Mouse (Mus musculus): ENCODE data around the gene Pan2.

The Pan2 gene

DNA sequence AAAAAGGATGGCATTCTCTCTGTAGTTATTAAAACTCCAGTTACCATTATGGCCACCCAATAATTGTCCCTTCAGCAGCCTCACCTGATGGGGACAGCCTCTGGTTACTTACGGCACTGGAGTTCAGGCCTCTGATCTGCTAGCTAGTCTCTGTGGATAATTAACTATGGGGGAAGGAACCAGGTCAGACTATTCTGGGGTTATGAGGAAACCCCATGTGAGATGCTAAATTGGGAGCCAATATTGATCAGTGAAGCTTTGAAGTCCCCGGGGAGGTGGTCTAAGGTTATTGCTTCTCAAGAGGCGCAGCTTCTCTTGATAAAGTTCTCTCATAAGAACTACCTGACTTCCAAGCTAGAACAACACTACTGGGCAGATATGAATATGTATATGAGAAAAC, 33.1 kb downstream of the Pan2 start:
- no peak for DNase-seq (ENCODE audit: low spot score in 2 of 2)

DNA sequence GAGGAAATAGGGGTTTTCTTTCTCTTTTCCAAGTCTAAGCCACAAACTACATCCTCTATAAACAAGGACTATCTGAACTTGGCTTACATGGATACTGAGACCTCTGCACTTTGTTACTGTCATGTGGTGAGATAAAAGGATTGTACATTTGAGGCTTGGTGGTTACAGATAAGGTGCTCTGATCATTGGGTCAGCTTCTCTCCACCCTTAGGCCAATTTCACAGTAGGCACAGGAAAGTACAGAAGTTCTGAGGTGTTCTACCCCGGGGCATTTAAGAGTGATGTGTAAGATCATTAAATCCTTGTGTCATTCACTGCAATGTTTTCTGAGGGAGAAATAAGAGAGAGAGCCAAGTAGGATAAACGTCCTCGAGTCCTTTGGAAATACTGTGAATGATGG, 33.5 kb downstream of the Pan2 start:
- DNase-seq (ENCODE audit: low spot score in 2 of 2), result no peak

DNA sequence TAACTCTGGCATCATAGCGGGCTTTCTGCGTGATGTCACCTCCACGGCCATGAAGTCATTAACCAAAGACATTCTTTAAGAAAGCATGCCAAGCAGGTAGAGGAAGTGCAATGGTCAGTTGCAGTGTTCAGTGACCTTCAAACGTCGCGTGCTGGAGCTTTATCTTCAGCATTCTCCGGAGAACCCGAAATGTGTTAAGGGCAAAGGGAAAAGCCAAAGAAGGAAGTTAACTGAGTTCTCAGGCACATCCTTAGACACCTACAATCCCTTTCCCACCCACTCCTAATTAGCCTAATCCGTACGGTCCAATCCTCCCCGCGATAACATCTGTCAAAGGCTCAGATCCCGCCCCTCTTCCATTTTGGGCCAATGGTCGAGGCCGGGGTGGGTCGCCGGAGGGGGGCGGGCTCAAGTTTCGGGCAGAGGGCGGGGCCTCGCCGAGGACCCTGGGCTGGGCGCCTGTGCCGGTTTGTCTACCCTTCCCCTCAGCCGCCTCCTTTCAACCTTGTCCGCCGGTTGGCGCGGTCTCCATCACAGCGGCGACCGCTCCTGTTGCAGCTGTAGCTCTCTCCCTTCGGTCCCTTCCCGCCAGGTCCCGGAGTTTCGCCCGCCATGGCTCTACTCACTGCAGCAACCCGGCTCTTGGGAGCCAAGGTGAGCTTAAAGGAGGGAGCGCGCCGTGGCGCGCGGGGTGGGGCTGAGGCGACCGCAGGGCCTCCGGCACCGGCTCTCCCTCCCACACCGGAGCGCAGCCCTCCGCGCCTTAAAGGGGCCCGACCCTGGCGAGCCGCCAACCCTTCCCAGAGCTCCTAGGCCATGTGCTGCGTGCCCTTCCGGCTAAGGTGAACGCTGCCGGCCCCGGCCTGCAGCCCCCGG, 34.4 kb downstream of the Pan2 start, which contains the start of gene Cs:
Gene Cs (plus strand): TSS at position 429 of the 876 bp plus-strand sequence.
- peak; percentile 96 to 98 for DNase-seq (ENCODE audit: low spot score in 2 of 2)

DNA sequence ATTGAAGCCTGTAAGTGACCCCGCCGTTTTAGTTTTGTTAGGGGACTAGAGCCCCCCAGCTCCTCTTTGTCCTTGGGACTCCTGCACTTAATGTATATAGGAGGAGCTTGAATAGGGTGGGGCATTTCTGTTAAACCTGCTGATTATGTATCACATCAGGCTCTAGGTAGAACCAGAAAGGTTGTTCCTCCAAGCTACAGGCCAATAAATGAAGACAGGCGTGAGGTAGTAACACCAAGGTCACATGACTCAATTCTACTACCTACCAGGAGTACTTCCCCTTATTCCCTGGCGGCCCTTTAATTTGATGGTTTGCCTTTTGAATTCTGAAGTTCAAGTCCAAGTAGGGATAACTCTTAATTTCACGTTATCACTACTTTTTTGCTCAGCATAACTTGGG, 35.3 kb downstream of the Pan2 start:
- DNase-seq (ENCODE audit: low spot score in 2 of 2), result no peak

DNA sequence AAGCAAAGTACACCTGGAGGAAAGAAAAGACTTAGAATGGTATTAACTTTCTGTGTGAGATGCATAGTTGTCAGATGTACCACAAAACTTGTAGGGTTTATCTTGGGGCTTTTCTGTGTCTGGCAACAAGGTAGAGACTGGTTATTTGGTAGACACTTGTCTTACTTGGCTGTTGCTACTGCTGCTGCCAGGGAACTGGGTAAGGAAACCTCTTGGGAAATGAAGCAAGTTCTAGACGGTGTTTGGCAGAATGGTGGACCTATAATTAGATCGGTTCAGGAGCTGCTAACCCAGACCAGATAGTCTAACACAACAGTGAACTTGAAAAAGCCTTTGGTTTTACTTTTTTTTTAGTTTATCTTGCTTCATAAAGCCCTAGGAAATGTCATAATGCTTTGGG, 35.8 kb downstream of the Pan2 start:
- no peak for DNase-seq (ENCODE audit: low spot score in 2 of 2)

DNA sequence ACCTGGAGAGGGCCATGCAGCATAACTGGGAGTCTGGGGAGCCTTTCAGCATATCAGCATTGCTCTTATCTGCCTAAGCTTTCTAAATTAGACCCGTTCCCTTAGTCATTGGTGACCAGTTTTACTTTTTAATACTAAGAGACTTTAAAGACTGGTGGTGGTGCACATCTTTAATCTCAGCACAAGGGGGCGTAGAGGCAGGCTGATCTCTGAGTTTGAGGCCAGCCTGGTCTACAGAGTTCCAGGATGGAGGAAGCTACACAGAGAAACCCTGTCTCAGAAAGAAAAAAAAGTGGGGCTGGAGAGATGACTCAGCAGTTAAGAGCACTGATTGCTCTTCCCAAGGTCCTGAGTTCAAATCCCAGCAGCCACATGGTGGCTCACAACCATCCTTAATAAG, 37.1 kb downstream of the Pan2 start:
- no peak for DNase-seq (ENCODE audit: low spot score in 2 of 2)

DNA sequence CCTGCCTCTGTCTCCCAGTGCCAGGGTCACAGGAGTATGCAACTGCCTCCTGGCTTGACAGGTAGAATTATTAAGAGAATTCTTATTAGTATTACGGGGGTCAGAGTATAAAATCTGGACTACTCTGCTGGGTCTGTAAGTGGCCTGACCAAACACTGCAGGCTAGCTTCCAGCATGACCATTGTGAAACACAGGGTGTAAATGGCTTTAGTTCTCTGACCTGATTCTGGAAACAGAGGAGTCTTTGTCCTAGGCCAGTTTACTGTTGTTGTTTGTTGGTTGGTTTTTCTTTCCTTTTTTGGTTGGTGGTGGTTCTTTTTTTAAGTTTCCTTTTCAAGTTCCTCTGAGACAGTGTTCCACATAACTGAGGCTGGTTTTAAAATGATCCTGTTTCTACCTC, 40.3 kb downstream of the Pan2 start:
- no peak for DNase-seq (ENCODE audit: low spot score in 2 of 2)

DNA sequence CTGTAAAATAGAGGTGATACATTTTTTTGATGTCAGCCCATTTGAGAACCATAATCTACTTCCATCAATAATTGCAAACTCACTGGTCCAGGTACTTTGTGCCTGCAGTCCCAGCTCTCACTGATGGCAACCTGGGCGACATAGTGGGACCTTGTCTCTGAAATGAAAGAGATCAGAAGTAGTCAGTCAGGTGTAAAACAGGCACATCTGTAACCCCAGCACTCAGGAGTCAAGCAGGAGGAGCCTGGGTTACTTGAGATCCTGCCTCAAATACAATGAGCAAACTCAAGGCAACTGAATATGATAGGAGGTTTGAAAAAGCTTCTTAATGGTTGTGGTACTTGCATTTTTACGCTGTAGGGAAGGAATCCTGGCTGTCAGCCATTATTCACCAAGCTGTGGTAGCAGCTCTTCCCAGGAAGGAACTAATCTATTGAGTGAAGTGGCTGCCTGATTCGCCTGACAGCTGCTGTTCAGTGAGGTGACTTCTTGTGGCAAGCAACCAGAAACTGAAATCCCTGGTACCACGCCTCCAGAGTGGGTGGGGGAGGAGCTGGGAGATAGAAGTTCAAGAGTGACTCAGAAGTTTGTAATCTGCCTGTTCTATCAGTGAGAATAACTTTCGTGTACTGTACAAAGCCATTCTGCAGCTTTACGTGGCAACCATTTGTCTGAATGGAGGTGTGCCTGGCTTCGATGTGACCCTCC, 41.6 kb downstream of the Pan2 start:
- peak; percentile 68 to 71 for DNase-seq (ENCODE audit: low spot score in 2 of 2)

DNA sequence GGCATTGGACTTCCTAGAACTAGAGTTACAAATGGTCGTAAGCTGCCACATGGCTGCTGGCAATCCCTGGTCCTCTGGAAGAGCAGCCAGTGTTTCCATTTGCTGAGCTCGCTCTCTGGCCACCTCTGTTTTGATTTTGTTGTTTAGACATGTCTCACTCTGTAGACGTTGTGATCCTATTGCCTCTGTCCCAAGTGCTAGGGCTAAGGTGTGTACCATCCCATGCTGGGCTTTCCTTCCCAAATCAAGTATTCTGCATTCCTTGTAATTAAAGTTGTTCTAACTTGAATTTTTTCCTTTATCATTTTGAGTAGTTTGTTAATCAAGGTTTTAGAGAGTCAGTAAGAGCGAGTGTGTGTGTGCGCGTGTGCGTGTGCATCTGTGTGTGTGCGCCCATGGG, 44.4 kb downstream of the Pan2 start:
- DNase-seq (ENCODE audit: low spot score in 2 of 2), result no peak

DNA sequence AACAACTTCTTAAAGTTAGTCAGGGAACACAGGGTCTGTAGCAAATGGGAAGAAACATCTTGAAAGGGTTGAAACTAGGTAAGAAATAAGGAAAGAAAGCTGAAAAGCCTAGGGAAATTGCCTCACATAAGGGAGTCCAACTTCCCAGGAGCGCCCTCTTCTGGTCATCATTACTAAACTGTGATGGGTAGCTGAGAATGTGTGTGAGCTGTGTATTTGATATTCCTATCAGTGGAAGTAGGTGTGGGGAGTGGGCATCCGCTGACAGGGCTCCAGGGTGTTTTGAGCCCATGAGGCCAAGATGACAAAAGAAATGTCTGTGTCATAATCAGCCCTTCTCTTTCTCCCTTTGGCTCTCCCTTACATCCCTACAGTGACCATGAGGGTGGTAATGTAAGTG, 55.7 kb downstream of the Pan2 start:
- DNase-seq (ENCODE audit: low spot score in 2 of 2), result peak in 1 of 2 experiments; percentile 73

DNA sequence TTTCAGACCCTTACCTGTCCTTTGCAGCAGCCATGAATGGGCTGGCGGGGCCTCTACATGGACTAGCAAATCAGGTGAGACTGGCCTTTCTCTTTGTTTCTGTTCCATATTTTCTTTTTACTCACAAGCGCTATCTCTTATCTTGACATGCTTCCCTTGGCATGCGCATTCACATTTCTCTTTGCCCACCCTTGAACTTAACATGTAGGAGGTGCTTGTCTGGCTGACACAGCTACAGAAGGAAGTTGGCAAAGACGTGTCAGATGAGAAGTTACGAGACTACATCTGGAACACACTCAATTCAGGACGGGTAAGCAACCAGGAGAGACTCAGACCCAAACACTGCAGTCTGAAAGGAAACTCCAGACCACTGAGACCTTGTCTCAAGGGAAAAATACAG, 56.1 kb downstream of the Pan2 start:
- no peak for DNase-seq (ENCODE audit: low spot score in 2 of 2)

DNA sequence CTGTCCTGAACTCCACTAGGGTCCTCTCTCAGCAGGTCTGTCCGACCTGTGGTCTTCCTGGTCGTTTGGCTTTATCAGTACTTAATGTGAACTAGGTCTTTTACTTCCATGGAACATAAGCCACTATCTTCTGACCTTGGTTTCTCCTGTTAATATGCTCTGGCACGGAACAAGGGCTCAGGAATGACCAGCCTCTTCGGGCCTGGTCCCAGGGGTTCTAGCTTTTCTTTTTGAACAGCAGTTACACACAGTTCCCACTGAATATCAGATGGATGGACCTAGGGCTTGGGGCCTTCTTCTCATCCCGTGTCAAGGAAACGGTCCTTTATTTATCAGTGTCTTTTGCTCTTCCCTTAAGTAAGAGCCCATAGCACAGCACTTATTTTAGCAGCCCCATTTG, 58.7 kb downstream of the Pan2 start:
- no peak for DNase-seq (ENCODE audit: low spot score in 2 of 2)

DNA sequence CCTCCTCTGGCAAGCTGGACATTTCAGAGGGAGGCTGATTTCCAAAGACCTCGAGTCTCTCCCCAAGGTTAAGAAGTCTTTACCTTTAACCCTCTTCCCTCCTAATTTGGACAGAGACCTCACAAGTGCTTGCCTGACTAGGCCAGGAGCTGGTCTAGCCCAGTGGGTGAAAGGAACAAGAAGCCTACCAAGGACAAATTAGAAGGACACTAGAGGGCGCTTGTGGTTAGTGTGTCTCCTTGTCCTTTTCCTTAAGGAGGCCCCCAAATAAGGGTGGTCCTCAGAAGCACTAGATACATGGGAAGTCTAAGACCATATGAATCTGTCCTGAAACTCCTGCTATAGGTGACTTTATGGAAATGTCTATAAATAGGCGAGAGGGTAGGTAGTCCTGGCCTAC, 59.4 kb downstream of the Pan2 start:
- peak in 1 of 2 experiments; percentile 48 for DNase-seq (ENCODE audit: low spot score in 2 of 2)

DNA sequence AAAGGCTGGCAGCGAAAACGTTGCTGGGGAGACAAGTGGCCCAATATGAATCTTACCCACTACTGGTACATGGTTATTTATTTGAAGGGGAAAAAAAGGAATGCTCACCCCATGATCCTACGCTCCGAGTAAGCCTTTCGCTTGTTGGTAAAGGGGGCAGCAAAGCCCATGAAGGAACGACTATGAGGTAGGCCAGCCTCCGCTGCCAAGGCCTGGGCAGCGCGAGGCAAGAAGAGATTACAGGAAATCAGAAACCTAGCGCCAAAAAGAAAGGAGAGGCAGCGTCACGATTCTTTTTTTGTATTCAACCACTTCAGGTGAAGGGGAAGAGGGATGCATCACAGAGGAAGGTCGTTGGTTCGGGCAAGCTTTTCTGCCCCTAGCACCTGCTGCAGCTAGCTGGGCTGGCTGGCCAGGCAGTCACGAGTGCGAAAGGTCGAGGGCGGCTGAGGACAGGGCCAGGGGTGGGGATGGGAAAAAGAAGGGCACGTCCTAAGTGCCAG, 64.8 kb downstream of the Pan2 start:
- DNase-seq (ENCODE audit: low spot score in 2 of 2), result no peak

DNA sequence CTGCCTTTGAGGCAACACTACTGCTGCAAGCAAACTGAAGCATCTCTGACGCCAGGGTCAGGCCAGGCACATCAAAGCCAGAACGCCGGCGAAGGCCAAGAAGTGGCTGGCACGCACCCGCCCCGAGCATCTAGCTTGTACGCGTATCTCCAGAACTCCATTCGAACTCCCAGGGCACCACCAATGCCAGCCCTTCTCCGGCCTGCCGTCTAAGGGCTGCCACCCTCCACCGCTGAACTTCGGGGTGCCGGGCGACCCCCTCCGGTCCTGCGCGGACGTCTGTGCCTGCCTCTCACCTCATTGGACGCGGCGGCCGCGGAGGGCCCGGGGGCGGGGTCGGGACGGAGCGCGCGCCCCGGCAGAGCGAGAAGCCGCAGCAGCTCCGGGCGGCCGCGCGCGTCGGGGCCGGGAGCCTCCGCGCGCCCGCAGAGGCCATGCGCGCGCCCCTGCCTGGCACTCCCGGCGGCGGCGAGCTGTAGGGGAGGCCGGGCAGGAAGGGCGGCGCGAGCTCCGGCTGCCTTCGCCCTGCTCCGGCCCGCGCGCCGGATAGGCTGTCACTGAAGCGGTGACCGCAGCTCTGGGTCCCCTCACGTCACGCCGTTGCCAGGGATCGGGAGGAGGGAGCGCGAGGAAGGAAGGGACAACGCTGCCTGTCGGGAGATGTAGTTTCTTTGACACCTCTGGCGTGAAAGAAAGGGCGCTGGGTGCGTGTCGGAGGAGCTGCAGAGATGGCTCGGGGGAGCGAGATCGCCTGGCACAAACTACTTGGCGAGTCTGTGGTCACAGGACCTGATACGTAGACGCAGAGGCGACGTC, 65.5 kb downstream of the Pan2 start, which contains the start of gene Coq10a:
Gene Coq10a (minus strand): TSS at position 596 of the 816 bp plus-strand sequence.
- peak; percentile 85 to 87 for DNase-seq (ENCODE audit: low spot score in 2 of 2)

DNA sequence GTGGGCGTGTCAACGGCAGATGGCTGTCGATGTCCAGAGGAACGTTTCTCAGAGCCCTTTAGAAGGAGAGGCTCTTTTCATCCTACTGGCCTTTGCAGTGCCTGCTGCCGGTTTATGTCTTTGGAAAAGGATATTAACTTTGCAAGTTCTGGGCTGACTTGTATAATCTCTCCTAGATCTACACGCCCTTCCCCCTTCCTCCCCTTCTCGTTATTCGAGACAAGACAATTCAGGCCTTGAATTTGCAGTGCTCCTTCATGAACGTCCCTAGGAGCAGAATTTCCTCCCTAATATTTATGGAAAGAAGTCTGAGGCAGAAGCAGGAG, 66.0 kb downstream of the Pan2 start:
- no peak for DNase-seq (ENCODE audit: low spot score in 2 of 2)

DNA sequence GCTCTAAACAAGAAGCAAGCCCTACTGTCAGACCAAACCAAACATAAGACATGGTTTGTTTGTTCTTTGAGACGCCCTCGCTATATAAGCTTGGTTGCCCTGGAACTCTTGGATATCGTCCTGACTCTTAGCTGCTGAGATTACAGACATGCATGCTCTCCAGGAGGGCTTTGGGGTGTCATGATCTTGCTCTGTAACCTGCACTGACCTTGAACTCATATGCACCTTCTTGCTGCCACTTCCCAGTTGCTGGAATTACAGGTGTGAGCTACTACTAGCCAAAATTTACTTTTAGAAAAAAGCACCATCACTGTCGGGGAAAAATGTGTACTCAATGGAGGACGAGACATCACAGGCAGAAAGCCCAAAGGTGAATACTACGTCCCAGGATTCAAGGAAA, 66.5 kb downstream of the Pan2 start:
- DNase-seq (ENCODE audit: low spot score in 2 of 2), result no peak

DNA sequence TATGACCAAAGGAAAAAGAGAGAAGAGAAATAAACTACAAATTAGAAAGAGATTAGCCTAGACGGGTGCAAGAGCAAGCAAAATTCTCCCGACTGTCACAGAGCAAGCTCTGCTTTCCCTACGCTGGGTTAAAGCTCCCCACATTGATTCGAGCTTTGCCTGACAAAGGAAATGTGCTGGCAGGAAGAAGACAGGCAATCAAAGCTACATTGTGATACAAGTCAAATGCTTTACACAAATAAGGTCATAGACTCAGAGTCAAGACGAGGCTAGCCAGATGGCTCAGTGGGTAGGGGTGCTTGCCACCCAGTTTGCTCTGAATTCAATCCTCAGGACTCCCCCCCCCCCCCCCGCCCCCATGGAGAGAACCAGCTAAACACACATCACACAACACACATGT, 66.9 kb downstream of the Pan2 start:
- DNase-seq (ENCODE audit: low spot score in 2 of 2), result no peak

DNA sequence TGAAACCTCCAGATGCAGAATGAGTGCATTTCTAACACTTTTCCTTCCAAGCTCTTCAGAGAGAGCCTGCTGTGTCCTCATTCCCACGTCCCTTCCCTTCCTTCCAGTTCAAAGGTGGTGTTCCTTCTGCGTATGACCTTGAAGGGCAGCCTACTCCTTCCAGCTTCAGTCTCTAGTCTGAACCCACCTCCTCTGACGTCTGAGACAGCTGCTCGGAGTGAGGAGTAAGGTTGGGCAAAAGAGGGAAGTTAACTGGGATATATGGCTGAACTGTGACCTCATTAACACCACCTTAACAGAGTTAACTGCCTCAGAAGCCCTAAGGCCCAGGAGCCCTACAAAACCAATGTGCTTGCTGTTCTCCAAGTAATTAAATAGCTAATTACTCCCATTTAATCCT, 67.5 kb downstream of the Pan2 start:
- no peak for DNase-seq (ENCODE audit: low spot score in 2 of 2)

All from thymus, postnatal 10 days (tissue).